Mouse (Mus musculus) myocyte (in vitro differentiated cells): ENCODE measurements around the gene Grik4.

Source experiments
- CEBPB ChIP-seq: IDR thresholded peaks from 2 replicates; pipeline ENCODE4 v1.6.1; 2011; ENCODE audit warnings: mild to moderate bottlenecking, moderate library complexity; ENCODE audit not compliant: poor library complexity, insufficient read depth, severe bottlenecking
- E2F4 ChIP-seq: IDR thresholded peaks from one replicate; pipeline ENCODE4 v1.6.1; 2011; ENCODE audit warnings: mild to moderate bottlenecking, control low read depth, moderate library complexity; ENCODE audit not compliant: insufficient read depth
- MAX ChIP-seq: IDR thresholded peaks from one replicate; pipeline ENCODE4 v1.6.1; 2011; ENCODE audit warnings: low read depth, mild to moderate bottlenecking, control low read depth
- MYOD1 ChIP-seq, 3 experiments: IDR thresholded peaks; one replicate each; pipeline ENCODE4 v1.6.1; 2011; ENCODE audit warnings: control low read depth in 2 of 3, low read depth in 2 of 3, mild to moderate bottlenecking in 2 of 3, moderate library complexity in 1 of 3; ENCODE audit not compliant: insufficient read length in 2 of 3, control insufficient read depth in 1 of 3
- MYOG ChIP-seq, 3 experiments: IDR thresholded peaks; one replicate each; pipeline ENCODE4 v1.6.1; 2011; ENCODE audit warnings: control low read depth in 2 of 3, low read depth in 2 of 3, mild to moderate bottlenecking in 2 of 3; ENCODE audit not compliant: insufficient read length in 2 of 3, control insufficient read depth in 1 of 3, insufficient read depth in 1 of 3
- POLR2A ChIP-seq: IDR thresholded peaks from one replicate; pipeline ENCODE4 v1.6.1; 2011; ENCODE audit warnings: low read depth, mild to moderate bottlenecking, control low read depth, moderate library complexity; ENCODE audit not compliant: insufficient read length
- POLR2AphosphoS2 ChIP-seq: IDR thresholded peaks from one replicate; pipeline ENCODE4 v1.6.1; 2011; ENCODE audit warnings: low read depth, control low read depth; ENCODE audit not compliant: insufficient read length
- REST ChIP-seq: IDR thresholded peaks from one replicate; pipeline ENCODE4 v1.6.1; 2011; ENCODE audit warnings: mild to moderate bottlenecking, control low read depth, moderate library complexity; ENCODE audit not compliant: insufficient read depth, insufficient read length
- SRF ChIP-seq: IDR thresholded peaks from one replicate; pipeline ENCODE4 v1.6.1; 2011; ENCODE audit warnings: low read depth; ENCODE audit not compliant: control insufficient read depth, insufficient read length
- TCF12 ChIP-seq: IDR thresholded peaks from one replicate; pipeline ENCODE4 v1.6.1; 2011; ENCODE audit warnings: mild to moderate bottlenecking, control low read depth; ENCODE audit not compliant: poor library complexity, insufficient read depth, severe bottlenecking
- USF1 ChIP-seq: IDR thresholded peaks from one replicate; pipeline ENCODE4 v1.6.1; 2011; ENCODE audit warnings: low read depth, mild to moderate bottlenecking, control low read depth, moderate library complexity

- TF ChIP-seq MAX (no peak), TCF12 (no peak), USF1 (no peak), POLR2A (no peak), MYOD1 (IDR thresholded peaks at IDR 0.05; ENCODE audit: control insufficient read depth in 1 of 3, insufficient read length in 2 of 3, low read depth in 2 of 3) (no peak), MYOG (IDR thresholded peaks at IDR 0.05; ENCODE audit: control insufficient read depth in 1 of 3, insufficient read depth in 1 of 3, insufficient read length in 2 of 3, low read depth in 2 of 3) (no peak), E2F4 (no peak), POLR2AphosphoS2 (no peak), REST (no peak), CEBPB (no peak), SRF (no peak)
These were observed 145.1 kb downstream of the Grik4 start for GRCm38 (mm10) chr9:42799242-42799641.
